Mouse (Mus musculus) limb, embryonic 14.5 days (tissue): Measurements from ENCODE around the gene Clec3b. TPM values are rescaled to one million over a fixed set of nuclear protein-coding genes. Genes with fewer than 3 reads are reported as not detected.
A peak's percentile ranks its signal among the peaks of the same experiment; 100 is the strongest.

Experiments
- ATAC-seq: fragments of 200-750 bp; cut with Nextera tagmentation; 2 replicates; pipeline ENCODE4 v1.8.0; 2017; ENCODE audit warnings: low read depth, moderate number of reproducible peaks, moderate TSS enrichment; ENCODE audit not compliant: low FRiP score
- DNase-seq: peaks from one replicate; pipeline ENCODE4 v3.0.0-alpha.2; 2015; ENCODE audit warnings: low spot score
- H3K27ac ChIP-seq: fragments of 300-500 bp; sonication (generic); replicated peaks from 2 replicates; pipeline ENCODE4 v1.5.1; 2014; ENCODE audit warnings: low read depth, mild to moderate bottlenecking, low read length, moderate library complexity, mixed read lengths
- H3K27me3 ChIP-seq: fragments of 300-500 bp; sonication (generic); 2 replicates; pipeline ENCODE4 v1.6.1; 2014; ENCODE audit warnings: low read length, mixed read lengths; ENCODE audit not compliant: control insufficient read depth, insufficient read depth
- H3K36me3 ChIP-seq: fragments of 300-500 bp; sonication (generic); 2 replicates; pipeline ENCODE4 v1.6.1; 2014; ENCODE audit warnings: mild to moderate bottlenecking, low read length, moderate library complexity, mixed read lengths; ENCODE audit not compliant: control insufficient read depth, insufficient read depth
- H3K4me1 ChIP-seq: fragments of 300-500 bp; sonication (generic); 2 replicates; pipeline ENCODE4 v1.6.1; 2014; ENCODE audit warnings: antibody characterized with exemption, low read length, mixed read lengths; ENCODE audit not compliant: control insufficient read depth, insufficient read depth
- H3K4me2 ChIP-seq: fragments of 300-500 bp; sonication (generic); replicated peaks from 2 replicates; pipeline ENCODE4 v1.6.1; 2014; ENCODE audit warnings: low read depth, mild to moderate bottlenecking, low read length, moderate library complexity; ENCODE audit not compliant: severe bottlenecking
- H3K4me3 ChIP-seq: fragments of 300-500 bp; sonication (generic); replicated peaks from 2 replicates; pipeline ENCODE4 v1.5.1; 2014; ENCODE audit warnings: low read length
- H3K9ac ChIP-seq: fragments of 300-500 bp; sonication (generic); 2 replicates; pipeline ENCODE4 v1.6.1; 2014; ENCODE audit warnings: mild to moderate bottlenecking, low read depth, low read length, moderate library complexity; ENCODE audit not compliant: severe bottlenecking
- H3K9me3 ChIP-seq: fragments of 300-500 bp; sonication (generic); 2 replicates; pipeline ENCODE4 v1.6.1; 2016; ENCODE audit warnings: low read length; ENCODE audit not compliant: control insufficient read depth
- POLR2A ChIP-seq: fragments of 200-500 bp; IDR thresholded peaks from 2 replicates; pipeline ENCODE4 v1.8.0; 2012; ENCODE audit warnings: inconsistent platforms, mild to moderate bottlenecking, moderate library complexity, borderline replicate concordance; ENCODE audit not compliant: insufficient read depth, insufficient read length; ENCODE audit errors: extremely low read depth
- WGBS: fragments of 180-500 bp; shearing (Covaris S2); extraction: QIAGEN DNeasy Blood & Tissue Kit; methylation state at CpG from one replicate; pipeline ENCODE4 v1.1.7; 2014; 5-methylcytosine and 5-hydroxymethylcytosine counted together
- polyA plus RNA-seq, 2 experiments: library from polyadenylated mRNA; depleted of rRNA in 1 of 2; stranded (reverse) in 1 of 2; unstranded in 1 of 2; fragments of >200 nt; fragmentation: Nextera tagmentation in 1 of 2; extraction: Ambion mirVana in 1 of 2; gene quantifications; 2 replicates each; pipeline versions ENCODE4 v1.2.1 to v1.2.3; 2012 to 2014

Gene Clec3b
- polyA plus RNA-seq, 2 experiments, result 1.6 to 21.0 TPM

DNA sequence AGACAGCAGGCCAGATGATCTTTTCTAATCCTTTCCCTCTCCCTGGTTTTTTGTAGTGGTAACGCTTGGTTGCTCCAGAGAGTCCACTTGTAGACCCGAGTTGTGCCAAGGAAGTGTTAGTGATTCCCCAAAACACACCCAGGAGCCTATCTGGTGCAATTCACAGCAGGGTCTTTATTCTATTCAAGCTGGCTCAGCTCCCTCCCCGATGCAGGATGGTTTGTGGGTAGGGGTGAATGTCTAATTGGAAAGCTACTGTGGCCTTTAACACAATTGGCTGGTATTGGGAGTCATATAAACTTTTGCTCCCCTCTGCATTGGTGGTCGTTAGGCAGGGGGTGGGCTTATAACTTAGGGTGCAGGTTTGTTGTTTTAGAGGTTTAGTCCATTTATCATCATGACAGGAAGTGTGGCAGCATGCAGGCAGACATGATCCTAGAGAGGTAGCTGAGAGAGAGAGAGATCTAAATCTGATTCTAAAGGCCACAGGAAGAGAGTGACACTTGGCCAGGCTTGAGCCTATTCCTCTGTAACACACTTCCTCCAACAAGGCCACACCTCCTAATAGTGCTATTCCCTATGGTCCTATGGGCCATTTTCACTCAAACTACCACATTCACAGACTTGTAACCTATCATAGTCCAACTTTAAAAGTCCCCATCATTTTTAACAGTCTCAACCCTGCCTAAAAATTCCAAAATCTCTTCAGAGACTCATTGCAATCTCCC, 10.7 kb upstream of the Clec3b start:
- TF ChIP-seq POLR2A, result no peak
- H3K4me3 ChIP-seq, result no peak overlapping the region
- H3K36me3 ChIP-seq, result peaks cover 44% of the 10 kb centered on the region
- DNase-seq, result no peak
- no peak overlapping the region for H3K4me2 ChIP-seq
- no peak overlapping the region for H3K9ac ChIP-seq
- peaks cover 9% of the 10 kb centered on the region for H3K9me3 ChIP-seq
- WGBS, result 84% methylated on average over 4 of the region's 4 CpGs
- no peak overlapping the region for H3K27ac ChIP-seq
- no peaks in the 10 kb centered on the region for H3K27me3 ChIP-seq
- H3K4me1 ChIP-seq, result 0 out of 2 replicates have a peak, but pooled peaks cover 3% of the 10 kb centered on the region
- ATAC-seq, result no peak

- Histone ChIP-seq H3K27ac (no peak overlapping the region), H3K4me3 (no peak overlapping the region), H3K4me1 (no peaks in the 10 kb centered on the region), H3K4me2 (no peak overlapping the region), H3K27me3 (no peaks in the 10 kb centered on the region), H3K36me3 (0 out of 2 replicates have a peak, but pooled peaks cover 6% of the 10 kb centered on the region), H3K9me3 (peaks cover 12% of the 10 kb centered on the region), H3K9ac (no peak overlapping the region)
- TF ChIP-seq POLR2A, result no peak
- ATAC-seq (peak; percentile 50; the same call in 1 of the 2 replicates), DNase-seq (peak; percentile 69)
- 67% methylated on average over 5 of the region's 5 CpGs for WGBS
These were observed 2.3 kb upstream of the Clec3b start for GRCm38 (mm10) chr9:123148430-123148829.

DNA sequence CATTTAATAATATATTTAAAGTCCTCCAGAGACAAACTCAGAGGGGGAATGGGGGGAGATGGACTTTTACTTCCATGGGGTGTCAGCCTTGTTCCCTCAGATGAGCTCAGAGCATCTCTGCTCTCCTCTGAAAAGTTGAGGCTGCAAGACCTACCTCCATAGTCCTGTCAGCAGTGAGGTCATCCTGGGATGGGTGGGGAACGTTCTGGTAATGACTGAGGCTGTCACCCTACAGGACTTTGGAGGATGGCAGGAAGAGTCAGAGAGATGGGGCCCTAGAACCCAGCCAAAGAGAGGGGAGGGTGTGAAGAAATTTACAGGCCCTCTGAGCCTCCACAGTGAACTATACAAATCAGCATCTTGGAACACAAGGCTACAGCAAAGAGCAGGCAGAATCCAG, 815 bp downstream of the Clec3b start:
- TF ChIP-seq POLR2A, result no peak
- WGBS, result 48% methylated on average over 1 of the region's 1 CpGs
- ATAC-seq, result no peak
- no peak for DNase-seq
- H3K9me3 ChIP-seq, result no peaks in the 10 kb centered on the region
- no peak overlapping the region for H3K4me3 ChIP-seq
- H3K4me2 ChIP-seq, result no peak overlapping the region
- no peak overlapping the region for H3K27ac ChIP-seq
- H3K27me3 ChIP-seq, result no peaks in the 10 kb centered on the region
- H3K4me1 ChIP-seq, result no peaks in the 10 kb centered on the region; the same call in 1 of the 2 replicates
- H3K9ac ChIP-seq, result no peak overlapping the region
- H3K36me3 ChIP-seq, result no peaks in the 10 kb centered on the region

DNA sequence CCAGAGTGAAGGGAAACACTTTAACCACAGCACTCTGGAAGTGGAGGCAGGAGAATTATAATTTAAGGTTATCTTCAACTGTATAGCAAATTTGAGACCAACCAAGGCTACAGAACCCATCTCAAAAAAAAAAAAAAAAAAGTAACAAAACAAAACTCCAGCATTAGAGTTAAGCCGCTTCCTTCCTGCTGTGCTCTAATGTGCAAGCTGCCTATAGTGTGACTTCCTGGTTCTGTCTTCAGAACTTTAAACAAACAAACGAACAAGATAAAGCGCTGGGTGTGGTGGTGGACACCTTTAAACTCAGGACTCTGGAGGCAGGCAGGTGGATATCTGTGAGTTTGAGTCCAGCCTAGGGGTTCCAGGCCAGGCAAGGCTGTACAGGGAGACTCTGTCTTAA, 1.3 kb downstream of the Clec3b start:
- Histone ChIP-seq H3K9ac (no peak overlapping the region), H3K4me2 (no peak overlapping the region), H3K4me3 (no peak overlapping the region), H3K9me3 (no peaks in the 10 kb centered on the region), H3K27ac (no peak overlapping the region), H3K27me3 (no peaks in the 10 kb centered on the region), H3K4me1 (no peaks in the 10 kb centered on the region; the same call in 1 of the 2 replicates), H3K36me3 (no peaks in the 10 kb centered on the region)
- no peak for DNase-seq
- no peak for ATAC-seq
- WGBS, result 70% methylated on average over 3 of the region's 3 CpGs
- TF ChIP-seq POLR2A, result no peak

DNA sequence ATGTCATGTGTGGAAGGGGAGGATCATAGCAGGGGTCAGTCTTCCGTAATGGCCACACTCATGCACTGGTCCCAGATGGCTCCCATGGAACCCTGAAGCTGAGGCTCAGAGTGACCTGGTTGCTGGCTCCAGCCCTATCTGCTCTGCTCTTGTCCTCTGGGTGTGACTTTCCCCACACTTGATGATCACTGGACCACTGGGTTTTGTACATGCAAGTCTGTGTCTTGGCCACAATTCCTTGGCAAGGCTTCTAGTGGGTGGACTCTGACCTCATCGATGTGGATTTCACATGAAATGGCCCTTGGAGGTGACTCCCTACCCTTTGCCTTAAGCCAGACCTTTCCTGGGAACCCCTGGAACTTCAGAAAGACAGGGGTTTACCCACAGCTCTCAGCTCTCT, 2.4 kb downstream of the Clec3b start:
- H3K9ac ChIP-seq, result no peak overlapping the region
- ATAC-seq (no peak), DNase-seq (no peak)
- no peak overlapping the region for H3K27ac ChIP-seq
- H3K4me3 ChIP-seq, result no peak overlapping the region
- TF ChIP-seq POLR2A, result no peak
- H3K36me3 ChIP-seq, result no peaks in the 10 kb centered on the region
- H3K27me3 ChIP-seq, result no peaks in the 10 kb centered on the region
- no peaks in the 10 kb centered on the region for H3K9me3 ChIP-seq
- no peaks in the 10 kb centered on the region; the same call in 1 of the 2 replicates for H3K4me1 ChIP-seq
- no peak overlapping the region for H3K4me2 ChIP-seq
- 84% methylated on average over 2 of the region's 2 CpGs for WGBS
